In genomic region chr1:160576124-160576523, GRCm38 (mm10) we compare ENCODE assay signal across 21 mouse cellular contexts.
A peak's percentile ranks its signal among the peaks of the same experiment; 100 is the strongest.
DNase-seq lines count a peak whose midpoint lies in the region; TF ChIP-seq lines count a peak whose summit lies in the region.
"Had no signal": no experiment of that assay in that cellular context is flagged by ENCODE, and none has a peak within 500 bp of the region (broad histone marks: within the 10 kb centered on the region; RNA-seq: fewer than 3 reads in every experiment).

No protein-coding gene starts in this region.

- no peaks in the 10 kb centered on the region for H3K27me3 ChIP-seq in MEL (ENCODE audit: control insufficient read depth in 1 of 2, insufficient read depth in 2 of 2, low read length in 2 of 2)
- H3K27me3 ChIP-seq: CH12.LX, Patski had no signal

- H3K79me2 ChIP-seq in MEL (ENCODE audit: control insufficient read depth, insufficient read depth, low read length, poor library complexity): no peaks in the 10 kb centered on the region

- intact Hi-C loops in heart, postnatal 36 days (cut with DNase I): no loop called here

- no peak overlapping the region for H3K27ac ChIP-seq in MEL (ENCODE audit: control insufficient read depth, low read depth, low read length)
- no peak overlapping the region for H3K27ac ChIP-seq in cortical plate, adult 2 months (ENCODE audit: insufficient read depth, low read length)

- no peak overlapping the region for H3K9ac ChIP-seq in MEL (ENCODE audit: control insufficient read depth, low read depth, low read length, poor library complexity, severe bottlenecking)

- no peak for TF ChIP-seq POLR2A in MEL (IDR thresholded peaks at IDR 0.05; ENCODE audit: control insufficient read depth in 1 of 2, insufficient read depth in 1 of 2, low read depth in 1 of 2, low read length in 2 of 2, poor library complexity in 1 of 2)
- TF ChIP-seq POLR2A in cortical plate, adult 2 months (IDR thresholded peaks at IDR 0.05; ENCODE audit: extremely low read depth, insufficient read depth, low read length): no peak

- no peaks in the 10 kb centered on the region for H3K4me1 ChIP-seq in MEL (ENCODE audit: control insufficient read depth in 1 of 2, insufficient read depth in 2 of 2, low read length in 2 of 2)
- H3K4me1 ChIP-seq in cortical plate, adult 2 months (ENCODE audit: control insufficient read depth, insufficient read depth, low read length): no peaks in the 10 kb centered on the region

- no peak overlapping the region for H3K4me3 ChIP-seq in MEL (ENCODE audit: control insufficient read depth in 1 of 2, insufficient read depth in 1 of 2, low read depth in 2 of 2, low read length in 2 of 2)
- peak overlapping the region; percentile 3; the same call in 1 of the 2 replicates for H3K4me3 ChIP-seq in cortical plate, adult 2 months (ENCODE audit: insufficient read depth, low read length)

- peaks cover 0 to 5% of the 10 kb centered on the region in 2 experiments; a peak in 1 of 4 replicates for H3K36me3 ChIP-seq in MEL (ENCODE audit: control insufficient read depth in 1 of 2, insufficient read depth in 2 of 2, low read length in 2 of 2)

- H3K9me3 ChIP-seq in MEL (replicated peaks; ENCODE audit: insufficient read depth, low read length): no peaks in the 10 kb centered on the region
- H3K9me3 ChIP-seq: G1E had no signal

- TF ChIP-seq RAD21 in MEL (IDR thresholded peaks at IDR 0.05; ENCODE audit: low read depth, low read length): no peak

- peak; percentile 71 for DNase-seq in MEL (ENCODE audit: low read depth, low spot score)
- peak; percentile 39 for DNase-seq in MEL-GATA-1-ER (ENCODE audit: extremely low read depth, low read depth)
- DNase-seq in right cerebral cortex, adult 2 months (ENCODE audit: low spot score in 2 of 2): no peak
- DNase-seq in heart, postnatal 36 days: no peak
- DNase-seq in lung, postnatal 10 days: no peak
- DNase-seq: adrenal gland, adult 2 months; adrenal gland, adult 8-10 months; adrenal gland, postnatal 10 days; adrenal gland, postnatal 14 days; adrenal gland, postnatal 25 days; adrenal gland, postnatal 36 days; B cell, adult 2 months; cerebellum, adult 11 months; cerebellum, adult 11-12 months; cerebellum, adult 18-20 months; cerebellum, adult 2 months; cerebellum, adult 8-10 months had no signal

- peak in 1 of 2 experiments; percentile 52; a peak in 1 of 4 replicates for TF ChIP-seq EP300 in MEL (IDR thresholded peaks at IDR 0.05; ENCODE audit: low read depth in 1 of 2, low read length in 2 of 2)

- TF ChIP-seq CTCF in MEL (IDR thresholded peaks at IDR 0.05 in 2 of 3, conservative IDR thresholded peaks at IDR 0.05 in 1 of 3; ENCODE audit: control insufficient read depth in 1 of 3, insufficient read depth in 1 of 3, low read depth in 2 of 3, low read length in 3 of 3, poor library complexity in 1 of 3, severe bottlenecking in 1 of 3): no peak
- no peak for TF ChIP-seq CTCF in cortical plate, adult 2 months (IDR thresholded peaks at IDR 0.05; ENCODE audit: extremely low read depth, insufficient read depth, low read length)

TF ChIP-seq in MEL, 35 proteins besides CTCF, POLR2A, EP300 and RAD21:
- no peak for TF ChIP-seq ZMIZ1 (IDR thresholded peaks at IDR 0.05; ENCODE audit: low read depth, low read length)
- no peak for TF ChIP-seq HCFC1 (IDR thresholded peaks at IDR 0.05; ENCODE audit: low read depth, low read length)
- TF ChIP-seq MXI1 (IDR thresholded peaks at IDR 0.05; ENCODE audit: low read depth, low read length): no peak
- no peak for TF ChIP-seq MYB (IDR thresholded peaks at IDR 0.05; ENCODE audit: low read depth, low read length)
- no peak for TF ChIP-seq CHD2 (IDR thresholded peaks at IDR 0.05; ENCODE audit: low read length)
- TF ChIP-seq MAZ (IDR thresholded peaks at IDR 0.05; ENCODE audit: low read depth, low read length): no peak
- no peak for TF ChIP-seq POLR2AphosphoS2 (IDR thresholded peaks at IDR 0.05; ENCODE audit: low read length)
- TF ChIP-seq TAL1 (IDR thresholded peaks at IDR 0.05; ENCODE audit: low read length): no peak
- peak; percentile 70; the same call in 1 of the 2 replicates for TF ChIP-seq GATA1 (IDR thresholded peaks at IDR 0.05; ENCODE audit: low read depth, low read length)

Comparison
In these comparisons a context has a peak if more than half of its experiments do, and no peak if none do; other contexts are left out.
1. DNase-seq: peak in MEL (single experiment) and MEL-GATA-1-ER (single experiment); none in right cerebral cortex, adult 2 months (0 of 2), heart, postnatal 36 days (0 of 2) and lung, postnatal 10 days (single experiment).